Mouse (Mus musculus) spleen, adult 18-20 months (tissue): ENCODE results near the gene Mapk10.

Experiments
- DNase-seq, 2 experiments: peaks; one replicate each; pipeline ENCODE4 v3.0.0; 2022; ENCODE audit warnings: mixed read lengths in 2 of 2

Mapk10 gene

DNA sequence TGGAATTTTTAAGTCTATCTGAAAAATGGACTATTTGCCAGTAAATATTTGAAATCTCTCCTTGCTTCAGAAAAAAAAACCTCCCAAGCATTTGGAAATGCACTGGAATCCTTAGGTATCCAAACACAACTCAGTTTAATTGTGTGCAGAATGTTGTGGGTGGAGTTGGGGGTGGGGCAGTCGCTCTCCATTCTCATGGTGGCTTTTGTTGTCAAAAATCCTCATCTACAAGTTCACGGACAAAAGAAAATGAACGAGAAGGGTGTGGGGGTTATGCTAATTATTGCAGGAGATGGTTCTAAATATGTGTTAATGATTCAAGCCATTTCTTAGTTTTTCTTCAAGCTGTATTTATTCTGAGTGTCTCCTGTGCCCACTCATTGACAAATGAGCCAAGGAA, 49.6 kb downstream of the Mapk10 start:
- no peak for DNase-seq

DNA sequence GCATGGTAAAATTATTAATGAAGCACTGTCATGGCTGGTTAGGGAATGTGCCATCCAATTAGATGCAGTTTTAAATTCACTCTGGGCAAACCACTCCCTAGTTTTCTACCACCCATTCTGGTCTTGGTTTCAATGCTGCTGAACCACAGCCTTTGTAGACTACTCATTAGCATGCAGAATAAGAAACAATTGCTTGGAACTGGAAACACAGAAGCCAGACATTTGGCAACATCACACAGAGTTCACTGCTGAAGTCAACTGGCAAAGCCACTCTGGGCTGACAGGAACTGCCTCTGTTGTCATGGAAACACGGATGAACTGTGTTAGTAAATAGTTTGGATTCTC, 50.0 kb downstream of the Mapk10 start:
- no peak for DNase-seq

DNA sequence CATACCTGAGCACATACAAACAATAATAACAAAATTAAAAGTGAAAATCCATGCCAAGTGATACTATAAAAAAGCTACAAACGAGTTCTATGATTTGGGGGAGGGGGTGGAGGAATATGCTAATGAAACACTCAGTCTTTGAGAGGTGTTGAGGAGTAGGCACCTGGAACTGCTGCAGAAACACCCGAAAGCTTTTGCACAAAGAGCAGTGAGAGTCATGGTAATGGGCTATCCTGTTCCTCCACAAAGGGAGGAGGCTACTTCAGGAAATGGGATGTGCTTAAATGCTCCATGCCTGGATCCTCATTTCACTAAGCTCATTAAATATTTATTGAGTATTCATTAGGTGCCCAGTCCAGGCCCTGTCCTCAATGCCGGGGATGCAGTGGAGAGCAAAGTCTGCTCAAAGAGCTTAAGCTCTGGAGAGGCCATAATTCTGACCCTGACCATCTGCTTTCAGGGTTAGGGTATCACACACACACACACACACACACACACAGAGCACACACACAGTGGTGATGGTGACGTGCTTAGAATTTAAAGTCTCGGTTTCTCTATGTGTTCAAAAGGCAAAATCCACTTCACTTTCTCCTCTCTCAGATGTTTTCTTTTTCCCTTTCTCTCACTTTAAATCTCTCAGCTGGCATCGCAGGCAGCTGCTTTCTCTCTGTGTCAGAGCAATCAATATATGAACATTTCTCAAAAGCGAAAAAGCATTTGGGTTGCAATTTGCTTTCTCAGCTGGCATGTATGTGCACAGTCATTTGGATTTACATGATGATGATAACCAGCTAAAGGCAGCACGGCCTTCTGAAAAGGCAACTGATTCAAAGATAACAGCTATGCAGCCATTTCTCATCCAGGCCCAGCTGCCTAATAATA, 50.6 kb downstream of the Mapk10 start:
- no peak for DNase-seq

DNA sequence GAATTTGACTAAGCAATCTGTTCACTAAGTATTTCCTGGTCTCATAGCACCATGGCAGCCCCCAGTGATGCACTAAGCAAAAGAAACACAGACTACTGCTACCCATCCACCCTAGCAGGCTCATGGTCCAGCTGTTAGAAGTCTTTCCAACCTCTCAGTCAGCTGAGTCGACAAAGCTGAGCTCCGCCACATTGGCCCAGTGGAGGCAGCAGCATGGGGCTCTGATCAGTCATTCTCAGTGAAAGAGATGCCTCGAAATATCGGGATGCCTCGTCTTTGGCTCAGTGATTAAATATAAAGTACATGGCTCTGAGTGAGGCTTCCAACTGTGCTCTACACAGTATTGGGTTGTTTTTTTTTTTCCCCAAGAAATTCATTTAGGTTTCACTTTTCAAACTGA, 70.2 kb downstream of the Mapk10 start:
- no peak for DNase-seq

DNA sequence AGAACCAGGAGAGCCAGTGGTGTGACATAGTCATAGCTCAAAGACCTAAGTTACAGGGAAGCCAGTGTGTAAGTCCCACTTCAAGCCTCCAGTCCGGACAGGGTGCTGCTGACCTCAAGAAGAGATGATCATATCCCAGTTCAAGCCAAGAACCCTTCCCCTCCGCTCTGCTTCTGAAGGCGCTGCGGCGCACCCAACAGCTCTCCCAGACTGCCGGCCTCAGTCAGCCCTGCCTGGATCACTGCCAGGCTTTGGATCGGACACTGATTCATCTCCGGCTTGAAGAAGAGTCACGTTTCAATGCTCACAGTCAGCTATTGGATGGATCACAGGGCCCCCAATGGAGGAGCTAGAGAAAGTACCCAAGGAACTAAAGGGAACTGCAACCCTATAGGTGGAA, 76.3 kb downstream of the Mapk10 start:
- DNase-seq = no peak

DNA sequence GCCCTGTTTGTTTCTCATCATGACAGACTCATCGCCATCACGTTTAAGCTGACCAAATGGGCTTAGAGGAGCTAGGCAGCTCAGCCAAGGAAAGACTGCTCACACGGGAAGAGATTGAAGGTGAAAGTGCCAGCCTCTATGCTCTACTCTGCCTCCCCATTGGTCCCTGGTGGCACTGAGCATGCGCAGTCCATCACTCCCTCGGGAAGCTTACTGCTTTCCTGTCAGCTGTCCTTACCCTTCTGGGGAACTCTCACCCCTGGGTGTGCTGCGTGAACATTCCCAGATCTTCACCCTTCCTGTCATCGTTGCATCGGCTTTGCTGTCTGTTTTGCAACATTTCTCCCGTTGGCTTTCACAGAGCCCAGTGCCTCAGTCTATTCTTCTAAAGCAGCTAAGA, 77.5 kb downstream of the Mapk10 start:
- no peak for DNase-seq

DNA sequence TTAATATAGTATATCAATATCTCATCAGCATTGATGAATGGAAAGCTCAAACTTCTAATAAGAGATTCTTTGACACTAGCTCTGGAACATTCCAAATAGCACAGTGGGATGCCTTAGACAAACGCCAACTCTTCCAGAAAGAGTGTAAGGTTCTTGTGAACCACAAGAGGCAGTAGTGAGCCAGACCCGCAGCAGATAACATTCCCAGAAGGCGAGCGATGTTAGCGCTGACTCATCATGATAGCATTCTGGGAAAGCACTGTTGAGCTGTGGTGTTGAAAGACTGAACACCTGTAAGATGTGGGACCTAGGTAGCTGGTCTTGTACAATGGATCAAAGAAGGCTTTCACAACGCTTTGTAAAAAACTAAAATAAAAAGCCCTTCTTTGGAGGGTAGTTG, 78.3 kb downstream of the Mapk10 start:
- no peak for DNase-seq

DNA sequence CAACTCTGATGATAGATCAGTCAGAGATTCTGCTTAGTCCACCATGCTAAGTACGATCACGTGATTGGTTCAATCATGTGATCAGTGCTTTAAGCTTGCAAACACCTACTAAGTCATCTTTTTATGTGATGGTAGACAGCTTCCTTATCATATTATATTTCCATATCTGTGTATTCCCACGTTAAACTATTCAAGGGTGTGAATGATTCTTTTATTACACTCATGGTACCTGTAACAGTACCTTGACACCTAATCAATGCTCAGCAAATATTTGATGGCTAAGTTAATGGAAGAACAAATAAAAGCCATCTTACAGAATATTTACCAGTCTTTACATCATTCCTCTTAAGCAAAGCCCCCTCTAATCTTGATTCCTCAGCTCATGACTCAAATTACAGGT, 91.5 kb downstream of the Mapk10 start:
- DNase-seq = no peak

DNA sequence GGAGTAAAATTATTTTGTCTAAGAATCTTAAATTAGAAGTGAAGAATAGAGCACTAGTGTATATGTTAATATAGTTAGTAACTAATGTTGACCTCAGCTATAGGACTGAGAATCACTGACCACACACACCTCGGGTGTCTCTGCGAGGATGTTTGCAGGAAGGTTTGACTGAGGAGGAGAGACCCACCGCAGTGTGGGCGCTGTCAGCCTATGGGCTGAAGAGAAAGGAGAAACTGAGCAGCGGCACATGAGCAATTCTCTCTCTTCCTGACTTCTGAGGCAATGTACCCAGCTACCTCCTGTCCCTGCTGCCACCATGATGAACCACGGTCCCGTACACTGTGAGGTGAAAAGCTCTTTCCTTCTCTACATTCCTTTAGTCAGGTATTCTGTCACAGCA, 95.6 kb downstream of the Mapk10 start:
- DNase-seq = no peak

DNA sequence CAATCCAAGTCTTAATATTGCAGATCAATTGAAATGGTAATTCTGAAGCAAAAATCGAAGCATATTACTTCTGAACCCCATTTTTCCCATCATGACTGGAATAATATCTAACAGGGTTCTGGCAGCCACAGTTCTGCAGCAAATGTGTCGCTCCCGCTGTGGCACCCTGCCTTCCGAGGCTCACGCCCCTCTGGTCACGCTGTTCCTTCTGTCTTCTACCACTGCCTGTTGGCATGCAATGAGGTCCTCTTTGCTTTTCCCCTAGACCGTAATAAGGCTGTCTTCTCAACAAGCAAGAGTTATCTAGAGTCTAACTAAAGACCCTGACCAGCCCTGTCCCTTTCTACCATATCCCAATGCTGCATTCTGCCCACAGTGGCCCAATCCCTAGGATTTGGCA, 98.7 kb downstream of the Mapk10 start:
- DNase-seq = no peak

DNA sequence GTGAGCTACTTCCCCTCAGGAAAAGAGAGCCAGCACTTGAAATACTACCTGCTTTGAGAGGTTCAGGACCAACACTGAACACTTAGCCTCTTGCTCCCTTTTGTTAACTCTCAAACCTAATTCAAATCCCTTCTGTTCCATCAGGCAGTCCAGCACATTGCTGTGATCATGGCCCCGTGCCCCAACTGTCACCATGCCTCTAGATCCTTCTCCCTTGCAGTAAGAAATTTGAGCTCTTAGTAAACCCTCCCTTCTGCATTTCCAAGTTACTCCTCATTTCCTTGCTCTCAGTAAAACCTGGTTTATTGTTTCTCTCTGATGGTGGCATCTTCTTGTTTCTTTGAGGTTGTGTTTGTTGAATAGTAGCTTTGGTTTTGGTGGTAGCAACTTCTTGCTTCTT, 101.7 kb downstream of the Mapk10 start:
- DNase-seq = no peak

DNA sequence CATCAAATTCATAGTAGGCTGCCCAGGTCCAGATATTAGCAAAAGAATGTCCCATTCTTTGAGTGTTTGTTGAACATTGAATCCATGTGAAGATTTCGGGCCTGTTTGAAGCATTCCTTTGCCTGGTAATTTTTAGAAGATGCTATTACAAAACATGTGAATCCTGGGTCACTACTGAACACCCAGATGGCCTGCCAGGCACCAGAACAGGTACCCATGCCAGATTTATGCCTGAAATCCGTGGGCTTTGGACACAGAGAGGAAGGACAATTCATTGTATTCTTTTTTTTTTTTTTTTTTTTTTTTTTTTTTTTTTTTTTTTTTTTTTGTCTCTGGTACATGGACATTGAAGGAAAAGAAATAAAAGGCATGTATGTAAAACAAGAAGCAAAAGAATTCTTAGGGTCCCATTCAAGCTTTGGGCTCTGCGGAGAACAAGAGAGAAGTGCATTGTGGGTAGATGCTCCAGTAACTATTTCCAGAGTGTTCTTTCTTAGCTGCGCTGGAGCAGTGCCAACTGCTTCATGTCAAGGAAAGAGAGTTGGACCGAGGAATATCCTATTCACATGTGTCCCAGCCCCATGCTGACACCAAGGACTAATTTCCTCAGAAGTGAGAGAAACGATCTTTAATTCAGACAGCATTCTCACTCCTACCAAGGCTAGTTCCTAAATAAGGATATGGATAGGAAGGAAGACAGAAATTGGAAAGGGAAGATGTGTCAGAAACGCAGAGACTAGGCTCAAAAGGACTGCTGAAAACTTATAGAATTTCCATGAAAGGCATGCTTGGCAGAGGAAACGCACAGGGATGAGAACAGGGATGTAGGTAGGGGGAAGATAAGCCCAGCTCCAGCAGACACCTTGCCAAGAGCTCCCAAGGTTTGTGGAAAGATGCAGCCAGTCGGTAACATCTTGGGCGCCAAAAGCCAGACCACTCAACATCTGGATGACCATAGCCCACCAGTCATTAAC, 105.4 kb downstream of the Mapk10 start:
- no peak for DNase-seq

DNA sequence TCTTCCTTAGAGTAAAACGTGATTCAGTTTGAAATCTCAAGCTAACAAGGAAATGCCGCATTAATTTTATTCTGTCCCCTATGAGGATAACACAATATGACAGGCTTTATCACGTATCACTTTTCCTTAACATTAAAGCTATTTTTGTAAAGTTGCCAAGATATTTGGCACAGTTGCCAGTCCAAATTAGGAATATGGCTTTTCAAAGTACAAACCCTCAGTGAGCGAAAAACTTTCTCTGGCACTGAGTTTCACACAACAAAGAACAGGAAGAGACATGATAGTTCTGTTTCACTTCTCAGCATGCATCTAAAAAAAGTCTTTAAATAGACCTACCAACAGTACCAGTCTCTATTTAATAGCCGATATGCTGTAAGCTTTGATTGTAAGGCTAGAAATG, 107.1 kb downstream of the Mapk10 start:
- no peak for DNase-seq

DNA sequence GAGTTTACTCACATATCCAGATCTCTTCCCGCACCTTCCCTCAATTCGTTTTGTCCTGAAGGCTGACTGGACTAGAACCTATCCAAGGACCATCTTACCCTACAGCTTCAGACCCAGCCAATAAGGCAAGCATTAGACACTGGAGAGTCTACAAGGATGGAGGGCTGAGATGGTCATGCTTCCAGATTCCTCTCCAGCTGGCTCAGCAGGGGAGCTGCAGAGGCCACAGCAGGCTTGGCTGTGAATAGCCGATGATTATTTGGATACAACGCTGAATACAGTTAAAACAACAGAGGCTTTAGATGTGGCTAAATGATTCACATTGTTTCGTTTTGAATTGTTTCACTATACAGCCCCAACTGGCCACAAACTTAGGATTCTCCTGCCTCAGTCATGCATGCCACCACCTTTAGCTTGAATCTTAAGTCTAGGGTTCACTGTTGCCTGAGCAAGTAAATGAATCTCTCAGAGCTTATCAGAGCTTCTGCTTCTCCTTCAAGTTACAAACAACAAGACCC, 108.2 kb downstream of the Mapk10 start:
- DNase-seq = no peak

DNA sequence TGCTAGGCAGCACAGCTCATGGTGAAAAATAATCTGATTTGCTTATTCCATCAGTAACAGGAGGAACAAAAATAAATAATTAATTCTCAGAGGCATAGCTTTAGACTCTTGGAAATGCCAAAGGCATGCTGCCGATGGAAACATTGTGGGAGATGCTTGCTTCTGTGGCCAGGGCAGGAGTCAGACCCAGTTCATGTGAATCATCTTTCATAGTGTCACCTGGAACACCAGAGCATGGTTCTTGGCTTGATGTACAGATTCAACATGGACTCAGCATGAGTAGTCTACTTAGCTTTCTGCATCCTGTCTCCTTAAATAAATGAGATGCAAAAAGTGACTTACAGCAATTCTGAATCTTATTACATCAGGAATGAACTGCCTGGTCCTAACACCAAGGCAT, 109.0 kb downstream of the Mapk10 start:
- no peak for DNase-seq

DNA sequence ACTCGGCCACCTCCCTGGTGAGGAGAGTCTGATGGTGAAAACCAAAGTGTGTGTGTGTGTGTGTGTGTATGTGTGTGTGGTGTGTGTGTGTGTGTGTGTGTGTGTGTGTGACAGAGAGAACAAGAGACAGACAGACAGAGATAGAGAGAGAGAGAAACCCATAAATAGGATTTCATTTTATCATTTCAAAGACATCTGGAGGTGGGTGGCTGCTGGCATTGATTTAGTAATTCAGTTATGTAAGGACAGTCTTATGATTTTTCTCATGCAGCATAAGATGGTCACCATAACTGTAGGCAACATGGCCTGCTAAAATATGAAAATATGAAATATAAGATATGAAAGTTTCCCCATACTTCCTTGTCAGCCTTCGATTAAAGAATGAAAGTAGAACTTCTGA, 117.0 kb downstream of the Mapk10 start:
- no peak for DNase-seq

DNA sequence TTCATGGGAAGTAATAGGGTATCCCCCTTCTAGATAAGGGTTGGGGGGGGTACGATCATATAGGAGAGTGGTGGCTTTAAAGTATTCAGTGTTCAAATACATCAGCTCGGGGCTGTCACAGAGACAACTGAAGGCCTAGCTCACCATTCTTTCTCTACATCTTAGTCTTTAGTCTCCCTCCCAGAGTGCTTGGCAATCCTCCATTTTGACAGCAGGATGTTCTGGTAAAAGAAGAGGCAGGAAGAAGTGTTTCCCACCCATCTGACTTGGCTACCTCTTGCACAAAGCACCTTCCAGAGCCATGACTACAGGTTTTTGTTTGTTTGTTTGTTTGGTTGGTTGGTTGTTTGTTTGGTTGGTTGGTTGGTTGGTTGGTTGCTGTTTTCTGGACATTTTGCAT, 125.3 kb downstream of the Mapk10 start:
- DNase-seq = no peak

DNA sequence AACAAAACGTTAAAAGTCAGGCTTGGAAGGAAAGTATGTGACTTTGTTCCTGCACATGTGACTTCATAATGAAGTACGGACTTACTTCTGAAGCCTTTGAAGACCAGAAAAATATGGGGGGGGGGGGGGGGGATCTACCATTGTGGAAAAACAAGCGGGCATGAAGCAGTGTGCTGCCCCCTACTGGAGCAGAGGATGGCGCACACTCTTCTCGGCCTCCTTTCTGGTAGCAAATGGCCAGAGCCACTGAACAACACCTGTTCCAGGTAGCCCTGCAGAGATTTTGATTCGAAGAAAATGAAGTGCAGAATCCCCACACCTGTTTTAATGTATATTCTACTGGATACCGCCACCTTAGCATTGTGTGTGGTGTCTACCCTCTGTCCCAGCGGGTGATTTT, 135.7 kb downstream of the Mapk10 start:
- peak in 1 of 2 experiments; percentile 1 for DNase-seq

DNA sequence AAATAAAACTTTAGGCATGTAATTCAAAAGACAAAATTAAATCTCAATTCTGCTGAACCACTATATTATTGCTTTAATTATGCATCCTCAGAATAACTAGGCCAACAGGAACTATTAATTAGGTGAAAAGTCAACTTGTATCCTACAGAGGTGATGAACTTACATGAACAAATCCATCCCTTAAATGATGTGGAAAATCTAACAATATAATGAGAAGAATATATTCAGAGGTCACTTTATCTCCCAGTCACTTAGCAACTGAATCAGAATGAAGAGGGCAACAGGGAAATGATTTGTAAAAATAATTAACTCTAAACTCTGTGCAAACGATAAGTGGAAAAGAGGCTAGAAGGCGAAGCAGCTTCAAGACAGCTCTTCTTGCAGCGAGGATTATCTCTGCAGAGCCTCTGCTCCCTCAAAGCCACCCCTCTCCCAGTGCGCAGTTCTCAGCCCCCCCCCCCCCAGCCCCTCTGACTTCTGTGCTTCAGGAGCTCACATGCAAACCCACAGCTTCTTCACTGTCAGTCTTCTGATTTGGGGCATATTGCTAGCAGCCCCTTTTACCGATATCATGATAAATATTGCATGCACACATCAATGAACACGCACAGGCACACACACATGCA, 138.8 kb downstream of the Mapk10 start:
- no peak for DNase-seq

DNA sequence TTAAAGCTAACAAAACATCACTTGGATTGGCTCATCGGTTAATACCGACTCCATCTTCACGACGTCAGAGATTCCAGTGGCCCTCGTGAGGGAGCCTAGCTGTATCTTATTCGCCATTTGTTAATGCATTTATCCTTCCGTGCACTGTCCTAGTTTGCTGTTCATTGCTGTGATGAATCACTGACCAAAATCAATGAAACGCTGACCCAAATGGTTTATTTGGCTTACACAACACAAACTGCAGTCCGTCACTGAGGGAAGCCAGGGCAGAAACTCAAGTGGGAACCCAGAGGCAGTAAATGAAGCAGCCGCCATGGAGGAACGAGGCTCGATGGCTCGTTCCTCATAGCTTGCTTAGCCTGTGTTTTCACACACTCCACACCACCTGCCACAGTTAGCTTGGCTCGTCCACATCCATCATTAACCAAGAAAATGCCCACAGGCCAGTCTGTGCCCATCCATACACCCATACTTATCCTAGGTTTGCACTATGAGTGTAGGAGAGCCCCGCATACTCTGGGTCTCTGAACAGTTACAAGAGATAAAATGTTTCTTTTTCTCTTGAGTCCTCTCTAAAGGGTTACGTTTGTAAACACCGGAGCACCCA, 140.0 kb downstream of the Mapk10 start:
- DNase-seq = no peak

DNA sequence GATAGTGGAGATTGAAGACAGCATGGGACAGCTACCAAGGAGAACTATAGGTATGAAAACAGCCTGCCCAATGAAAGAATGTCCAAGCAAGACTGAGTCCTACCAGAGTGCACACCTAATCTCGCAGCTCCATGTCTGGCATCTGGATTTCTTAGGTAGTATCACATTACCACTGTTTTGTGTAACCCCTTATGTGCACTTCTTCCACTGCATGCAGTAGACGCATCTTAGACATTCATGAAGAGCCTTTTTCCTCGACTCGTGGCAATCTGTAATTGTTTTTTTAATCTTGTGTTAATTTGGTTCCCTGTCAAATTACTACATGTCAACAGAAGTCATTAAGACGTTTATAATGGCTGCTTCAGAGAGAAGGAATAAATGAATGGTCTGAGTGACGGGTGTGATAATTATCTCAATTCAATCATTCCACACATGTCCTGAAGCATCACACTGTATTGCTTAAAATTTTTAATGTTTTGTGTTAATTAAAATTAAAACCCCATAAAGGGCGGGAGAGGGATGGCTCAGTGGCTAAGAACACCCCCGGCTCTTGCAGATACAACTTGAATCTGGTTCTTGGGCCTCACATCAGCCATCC, 160.7 kb downstream of the Mapk10 start:
- no peak for DNase-seq

DNA sequence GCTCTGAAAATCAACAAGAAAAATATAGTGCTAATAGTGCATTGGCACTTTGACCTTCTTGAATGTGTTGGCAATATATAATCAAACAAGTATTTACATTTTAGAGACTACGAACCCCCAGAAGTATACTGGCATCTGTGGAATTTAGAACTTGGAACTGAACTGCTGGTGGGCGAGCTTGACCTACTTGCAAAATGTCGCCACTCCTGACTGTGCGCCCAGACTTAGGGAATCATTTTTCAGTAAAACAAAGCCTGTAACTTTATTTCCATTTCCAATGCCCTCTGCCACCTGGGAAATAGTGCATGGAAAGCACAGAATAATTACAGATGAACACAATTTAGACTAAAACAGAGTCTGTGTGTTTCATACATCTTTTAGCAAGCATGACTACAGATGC, 163.1 kb downstream of the Mapk10 start:
- no peak for DNase-seq
